Mouse (Mus musculus) CD4-positive helper T cell, adult 2 months (primary cell): ENCODE data around the gene Prph.

Experiments
- DNase-seq: peaks from one replicate; pipeline ENCODE4 v3.0.0-alpha.2; 2012; ENCODE audit warnings: low read depth, missing footprints, low spot score

The Prph gene

DNA sequence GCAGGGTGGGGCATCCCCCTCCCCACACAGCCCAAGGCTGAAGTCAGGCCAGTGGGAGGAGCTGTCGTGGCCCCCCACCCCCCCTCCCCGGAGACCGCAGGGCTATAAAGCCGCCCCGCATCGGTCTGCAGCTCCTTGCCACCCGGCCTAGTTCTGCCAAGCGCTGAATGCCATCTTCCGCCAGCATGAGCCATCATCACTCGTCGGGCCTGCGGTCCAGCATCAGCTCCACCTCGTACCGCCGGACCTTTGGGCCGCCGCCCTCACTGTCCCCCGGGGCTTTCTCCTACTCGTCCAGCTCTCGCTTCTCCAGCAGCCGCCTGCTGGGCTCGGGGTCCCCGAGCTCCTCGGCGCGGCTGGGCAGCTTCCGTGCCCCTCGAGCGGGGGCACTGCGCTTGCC lies at the start of gene Prph:
TSS of gene Prph (plus strand) at position 135 of the 400 bp plus-strand sequence.
- DNase-seq = no peak

DNA sequence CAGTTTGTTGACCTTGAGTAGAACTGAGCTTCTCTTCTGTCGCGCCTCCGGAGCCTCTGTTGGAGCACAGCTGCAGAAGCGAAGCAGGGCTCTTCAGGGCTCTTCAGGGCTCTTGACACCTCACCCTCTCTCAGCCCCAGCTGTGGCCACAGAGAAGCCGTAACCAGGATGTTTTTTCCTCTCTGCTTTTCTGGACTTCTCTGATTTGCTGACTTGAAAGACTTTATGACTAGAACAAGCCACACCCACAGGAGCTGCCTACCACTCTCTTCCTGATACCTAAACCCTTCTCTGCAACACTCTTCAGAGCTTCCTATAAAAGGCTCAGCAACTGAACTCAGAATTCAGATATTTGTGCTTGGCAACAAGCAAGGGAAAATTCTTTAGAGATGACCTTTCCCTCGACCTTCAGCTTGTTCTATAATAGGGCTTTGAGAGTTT lies 46.2 kb upstream of the Prph start:
- DNase-seq = peak; percentile 89

DNA sequence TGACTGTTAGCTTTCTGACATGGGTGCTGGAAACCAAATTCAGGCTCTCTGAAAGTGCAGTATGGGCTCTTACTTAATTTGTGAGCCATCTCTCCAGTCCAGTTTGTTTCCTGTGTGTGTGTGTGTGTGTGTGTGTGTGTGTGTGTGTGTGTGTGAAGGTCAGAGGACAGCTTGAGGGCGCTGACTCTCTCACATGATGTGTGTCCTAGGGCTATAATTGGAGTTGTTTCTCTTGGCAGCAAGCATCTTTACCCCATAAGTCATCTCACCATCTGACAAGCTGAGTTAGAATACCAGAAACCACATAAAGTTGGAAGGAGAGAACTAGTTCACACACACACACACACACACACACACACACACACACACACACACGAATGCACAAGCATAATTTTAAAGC lies 44.1 kb upstream of the Prph start:
- DNase-seq = no peak

DNA sequence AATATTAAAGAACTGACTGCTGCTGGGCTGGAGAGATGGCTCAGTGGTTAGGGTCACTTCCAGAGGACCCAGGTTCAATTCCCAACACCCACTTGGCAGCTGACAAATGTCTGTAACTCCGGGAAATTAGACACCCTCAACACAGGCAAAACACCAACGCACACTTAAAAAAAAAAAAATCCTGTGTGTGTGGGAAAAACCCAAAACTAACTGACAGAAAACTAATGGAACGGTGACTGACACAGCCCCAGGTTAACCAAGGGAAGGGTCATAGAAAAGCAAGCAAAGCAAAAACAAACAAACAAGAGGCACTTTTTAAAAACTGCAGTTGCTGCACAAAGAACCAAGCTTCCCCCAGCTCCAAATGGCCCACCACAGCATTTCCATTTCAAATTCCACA lies 43.0 kb upstream of the Prph start:
- no peak for DNase-seq

DNA sequence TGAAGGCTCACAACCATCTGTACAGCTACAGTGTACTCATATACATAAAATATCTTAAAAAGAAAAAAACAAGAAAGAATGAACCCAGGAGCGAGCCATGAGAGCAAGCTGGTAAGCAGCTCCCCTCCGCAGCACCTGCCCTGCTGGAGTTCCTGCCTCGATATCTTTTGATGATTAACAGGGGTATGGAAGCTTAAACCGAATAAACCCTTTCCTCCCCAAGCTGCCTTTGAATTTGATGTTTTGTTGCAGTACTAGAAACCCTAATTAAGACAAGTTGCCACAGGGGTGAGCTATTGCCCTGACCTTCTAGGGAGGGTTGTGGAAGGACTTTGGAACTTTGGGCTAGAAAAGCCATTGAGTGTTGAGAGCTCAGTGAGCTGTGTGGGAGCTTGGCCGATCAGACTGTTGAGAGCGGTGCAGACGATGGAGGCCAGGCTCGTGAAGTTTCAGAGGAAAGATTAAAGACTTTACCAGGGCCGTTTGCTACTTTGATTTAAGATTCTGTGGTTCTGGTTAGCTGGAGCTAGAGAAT lies 40.4 kb upstream of the Prph start:
- no peak for DNase-seq

DNA sequence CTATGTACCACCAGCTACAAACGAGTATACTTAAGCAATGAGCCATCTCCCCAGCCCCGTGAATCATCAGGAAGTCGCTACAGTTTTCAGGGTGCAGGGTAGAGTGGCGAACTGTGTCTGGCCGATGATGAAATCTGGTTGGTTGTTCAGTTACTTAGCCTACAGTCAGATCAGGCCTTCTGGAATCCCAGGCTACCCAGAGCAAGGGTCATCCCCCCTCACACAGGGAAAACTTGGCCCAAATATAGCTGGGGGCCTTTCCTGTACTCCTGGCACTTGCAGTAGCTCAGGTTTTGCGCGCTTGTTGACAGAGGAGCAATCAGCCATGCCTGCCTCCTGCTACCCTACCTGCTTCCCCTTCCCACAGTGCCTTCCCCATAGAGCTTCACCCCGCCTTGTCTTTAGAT lies 37.6 kb upstream of the Prph start:
- DNase-seq = no peak

DNA sequence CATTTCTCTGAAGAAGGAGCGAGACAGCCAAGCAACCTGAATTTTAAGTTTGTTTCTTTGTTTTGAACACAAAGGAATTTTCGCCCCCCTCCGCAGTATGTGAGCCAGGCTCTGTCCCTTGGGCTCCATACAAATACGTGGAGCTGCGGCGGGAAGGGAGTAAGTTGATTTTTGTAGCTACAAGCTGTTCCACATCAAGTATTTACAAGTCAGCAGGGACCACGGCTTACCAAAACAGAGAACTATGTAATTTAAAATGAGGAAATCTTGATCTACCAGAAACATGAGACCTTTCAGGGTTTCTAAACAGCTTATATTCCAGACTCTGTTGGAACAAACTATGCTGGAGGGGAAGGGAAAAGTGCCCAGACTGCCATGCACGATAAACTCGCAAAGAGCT lies 37.0 kb upstream of the Prph start:
- DNase-seq = no peak

DNA sequence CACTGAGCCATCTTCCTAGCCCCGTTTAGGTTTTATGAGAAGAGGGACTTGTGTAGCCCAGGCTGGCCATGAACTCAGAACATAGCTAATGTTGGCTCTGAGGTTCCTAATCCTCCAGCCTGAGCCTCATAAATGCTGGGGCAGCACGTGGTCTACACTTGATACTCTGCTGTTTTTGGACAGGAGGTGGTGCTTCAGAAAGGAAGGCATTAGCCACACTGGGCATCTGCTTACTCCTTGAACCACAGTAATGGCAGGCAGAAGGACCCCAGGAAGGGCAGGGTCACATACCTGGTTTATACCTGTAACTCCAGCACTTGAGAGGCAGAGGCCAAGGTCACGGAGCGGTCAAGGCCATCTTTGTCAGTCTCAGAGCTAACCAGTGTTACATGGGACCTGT lies 36.3 kb upstream of the Prph start:
- no peak for DNase-seq

DNA sequence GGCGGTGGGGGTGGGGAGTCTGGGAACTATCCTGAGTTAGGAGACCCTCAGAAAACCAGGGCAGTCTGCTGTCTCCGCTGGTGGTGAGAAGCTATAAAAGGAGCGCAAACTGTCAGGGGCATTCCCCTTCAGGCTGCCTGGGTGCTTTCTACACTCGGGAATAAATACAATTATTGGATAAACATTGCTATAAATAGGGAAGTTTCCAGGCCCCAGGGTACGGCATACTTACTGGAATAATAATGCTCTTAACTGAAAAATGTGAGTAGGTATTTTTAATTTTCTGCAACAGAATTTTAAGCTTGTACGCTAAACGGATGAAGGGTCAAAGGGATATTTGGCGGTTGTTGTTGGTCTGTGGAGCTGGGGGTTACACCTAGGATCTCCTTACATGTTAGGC lies 35.5 kb upstream of the Prph start:
- DNase-seq = no peak

DNA sequence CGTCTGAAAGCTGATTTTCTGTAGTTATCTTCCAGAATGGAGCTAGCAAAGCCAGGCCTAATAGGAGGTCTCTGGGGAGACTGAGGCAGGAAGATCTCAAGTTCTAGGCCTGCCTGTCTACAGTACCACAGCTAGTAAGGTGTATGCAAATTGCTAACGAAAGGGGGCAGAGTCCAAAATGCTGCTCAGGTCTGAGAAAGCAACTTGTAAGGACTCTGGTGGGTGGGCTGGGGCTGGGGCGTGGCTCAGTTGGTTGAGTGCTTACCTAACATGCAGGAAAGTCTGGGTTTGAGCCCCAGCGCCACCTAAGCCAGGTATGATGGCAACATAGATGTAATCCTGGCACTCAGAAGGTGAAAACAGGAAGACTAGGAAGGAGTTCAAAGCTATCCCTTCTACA lies 34.8 kb upstream of the Prph start:
- DNase-seq = no peak

DNA sequence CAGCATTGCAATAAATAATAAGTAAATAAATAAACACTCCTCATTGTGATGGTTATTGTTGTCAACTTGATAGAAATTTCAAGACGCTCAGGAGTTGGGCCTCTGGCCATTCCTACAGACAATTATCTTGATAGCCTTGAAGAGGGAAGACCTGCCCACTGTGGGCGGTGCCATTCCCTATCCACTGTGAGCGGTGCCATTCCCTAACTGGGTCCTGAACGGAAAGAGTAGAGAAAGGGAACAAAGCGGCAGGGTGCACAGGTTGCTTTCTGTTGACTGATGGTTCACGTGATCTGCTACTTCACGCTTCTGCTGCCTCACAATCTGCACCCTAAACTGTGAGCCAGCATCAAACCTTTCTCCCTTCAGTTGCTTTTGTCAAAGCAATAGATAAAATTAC lies 33.7 kb upstream of the Prph start:
- DNase-seq = no peak

DNA sequence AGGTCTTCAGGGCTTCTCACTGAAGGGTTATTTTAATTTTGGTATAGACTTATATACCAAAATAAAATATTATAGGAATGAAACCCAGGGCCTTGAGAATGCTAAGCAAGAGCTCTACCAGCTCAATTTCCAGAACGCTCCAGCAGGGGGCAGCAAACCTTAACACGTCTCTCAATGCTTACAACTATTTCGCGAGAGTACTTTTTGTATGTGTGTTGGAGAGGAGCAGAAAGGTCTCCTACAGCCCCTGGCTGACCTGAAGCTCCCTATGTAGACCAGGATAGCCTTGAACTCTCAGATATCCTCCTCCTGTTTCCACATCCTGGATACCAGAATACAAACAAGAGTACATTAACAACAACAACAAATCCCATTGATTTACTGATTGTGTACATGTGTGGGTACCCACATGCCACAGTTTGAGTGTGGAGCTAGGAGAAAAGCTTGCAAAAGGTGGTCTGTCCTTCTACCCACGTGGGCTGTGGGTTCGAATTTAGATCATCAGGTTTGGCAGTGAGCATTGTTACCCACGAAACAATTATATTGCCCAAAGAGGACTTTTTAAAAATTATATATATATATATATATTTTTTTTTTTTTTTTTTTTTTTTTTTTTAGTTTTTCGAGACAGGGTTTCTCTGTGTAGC lies 30.2 kb upstream of the Prph start:
- DNase-seq = peak; percentile 78

DNA sequence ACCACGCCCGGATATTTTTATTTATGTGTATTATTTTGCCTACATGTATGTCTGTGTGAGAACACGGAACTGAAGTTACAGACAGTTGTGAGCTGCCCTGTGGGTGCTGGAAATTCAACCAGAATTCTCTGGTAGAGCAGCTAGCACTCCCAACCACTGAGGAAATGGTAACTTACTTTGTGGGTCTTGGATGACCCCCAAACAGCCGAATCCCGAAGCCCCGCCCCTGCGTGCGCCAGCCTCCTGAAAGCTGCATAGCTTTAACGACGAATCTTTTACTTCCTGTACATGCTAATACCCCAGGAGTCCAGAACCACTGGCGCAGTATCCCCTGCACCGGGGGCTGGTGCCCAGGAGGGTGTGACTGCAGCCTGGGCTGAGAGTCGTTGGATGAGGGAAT lies 29.6 kb upstream of the Prph start:
- no peak for DNase-seq

DNA sequence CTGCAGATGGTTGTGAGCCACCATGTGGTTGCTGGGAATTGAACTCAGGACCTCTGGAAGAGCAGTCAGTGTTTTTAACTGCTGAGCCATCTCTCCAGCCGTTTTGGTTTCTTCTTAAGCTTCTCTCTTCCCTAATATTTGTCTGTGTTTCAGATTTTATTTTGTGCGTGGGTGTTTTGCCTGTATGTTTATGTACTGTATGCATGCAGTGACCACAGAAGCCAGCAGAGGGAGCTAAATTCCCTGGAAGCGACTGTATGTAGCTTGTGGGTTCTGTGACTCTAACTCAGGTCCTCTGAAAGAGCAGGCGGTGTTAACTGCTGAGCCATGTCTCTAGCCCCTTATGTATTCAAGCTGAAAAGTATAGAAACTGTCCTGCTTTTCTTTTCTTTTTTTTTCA lies 28.7 kb upstream of the Prph start:
- peak; percentile 84 for DNase-seq

DNA sequence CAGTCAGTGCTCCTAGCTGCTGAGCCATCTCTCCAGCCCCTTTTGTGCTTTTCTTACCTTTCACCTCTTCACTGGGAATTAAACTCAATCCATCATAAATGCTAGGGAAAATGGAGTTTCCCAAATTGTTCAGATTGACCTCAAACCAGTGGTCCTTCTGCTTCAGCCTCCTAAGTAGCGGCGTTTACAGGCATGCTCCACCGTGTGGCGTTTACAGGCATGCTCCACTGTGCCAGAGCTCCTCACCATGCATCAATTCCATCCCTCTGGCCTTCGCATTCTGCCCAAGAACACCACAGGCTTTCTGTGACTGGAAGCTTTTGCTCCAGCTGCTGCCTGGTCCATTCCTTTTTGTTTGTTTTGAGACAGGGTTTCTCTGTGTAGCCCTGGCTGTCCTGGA lies 27.9 kb upstream of the Prph start:
- DNase-seq = no peak

DNA sequence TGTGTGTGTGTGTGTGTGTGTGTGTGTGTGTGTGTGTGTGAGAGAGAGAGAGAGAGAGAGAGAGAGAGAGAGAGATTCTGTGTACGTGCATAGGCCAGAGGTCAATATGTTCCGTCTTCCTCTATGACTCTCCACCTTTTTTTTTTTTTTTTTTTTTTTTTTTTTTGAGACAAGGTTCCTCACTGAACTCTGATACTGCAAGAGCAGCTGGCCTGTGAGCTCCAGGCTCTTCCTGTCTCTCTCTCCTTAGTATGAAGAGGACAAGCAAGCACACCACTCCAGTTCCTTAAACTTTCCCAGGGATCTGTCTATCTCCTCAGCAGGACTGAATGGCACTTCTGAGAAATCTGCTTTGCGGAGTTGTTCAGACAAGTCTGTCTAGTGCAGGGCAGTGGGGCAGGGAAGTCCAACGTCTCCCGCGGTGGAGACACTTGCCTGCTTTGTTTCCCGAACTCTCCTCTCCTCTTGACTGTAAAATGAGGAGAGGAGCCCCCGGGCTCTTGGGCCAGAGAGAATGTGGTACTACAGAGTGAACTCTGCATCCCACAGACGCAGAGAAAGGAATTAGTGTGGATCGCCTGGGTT lies 26.0 kb upstream of the Prph start:
- peak; percentile 46 for DNase-seq

DNA sequence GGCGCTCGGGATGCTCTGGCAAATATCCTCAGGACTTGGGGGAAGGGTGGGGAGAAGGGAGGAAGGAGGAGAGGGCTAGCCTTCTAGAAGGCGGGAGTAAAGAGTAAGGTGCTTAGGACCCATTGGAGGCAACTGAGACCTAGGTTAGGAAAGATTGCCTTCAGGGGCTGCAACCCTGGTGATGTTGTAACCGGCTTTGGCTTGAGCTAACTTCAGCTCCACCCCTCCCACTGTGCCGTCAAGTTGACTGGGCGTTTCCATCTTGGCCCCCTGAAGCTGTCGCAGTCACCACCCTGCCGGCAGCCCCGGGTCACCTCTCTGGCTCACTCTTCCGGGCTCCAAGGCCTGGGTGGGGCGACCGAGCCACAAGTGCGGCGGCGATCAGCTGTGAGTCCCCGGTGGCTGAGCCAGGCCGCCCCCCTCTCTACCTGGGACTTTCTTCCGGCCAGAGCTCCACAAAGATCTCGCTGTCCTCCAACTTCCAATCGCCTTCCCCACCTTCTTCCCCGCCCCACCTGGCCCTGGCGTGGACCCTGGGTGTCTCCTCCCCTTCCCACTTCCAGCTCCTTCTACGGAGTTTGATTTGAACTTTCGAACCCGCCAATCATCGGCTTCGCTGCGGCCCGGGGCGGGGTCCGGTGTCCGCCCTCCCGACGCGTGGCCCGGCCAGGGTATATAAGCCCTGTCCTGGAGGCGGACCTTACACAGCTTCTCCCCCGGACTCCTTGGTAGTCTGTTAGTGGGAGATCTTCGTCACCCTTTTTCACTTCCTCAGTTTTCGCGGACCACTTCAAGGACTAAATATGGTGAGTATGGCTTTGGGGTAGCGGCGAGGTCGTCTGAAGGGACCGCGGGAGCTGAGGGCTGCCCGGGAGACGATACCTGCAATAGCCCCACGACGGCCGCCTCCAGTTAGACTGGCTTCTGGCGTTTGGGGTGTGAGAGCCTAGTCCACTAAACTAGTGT lies 25.1 kb upstream of the Prph start, which contains the start of gene Tuba1c:
TSS of gene Tuba1c (plus strand) at position 273 of the 966 bp plus-strand sequence.
- DNase-seq = peak; percentile 97

DNA sequence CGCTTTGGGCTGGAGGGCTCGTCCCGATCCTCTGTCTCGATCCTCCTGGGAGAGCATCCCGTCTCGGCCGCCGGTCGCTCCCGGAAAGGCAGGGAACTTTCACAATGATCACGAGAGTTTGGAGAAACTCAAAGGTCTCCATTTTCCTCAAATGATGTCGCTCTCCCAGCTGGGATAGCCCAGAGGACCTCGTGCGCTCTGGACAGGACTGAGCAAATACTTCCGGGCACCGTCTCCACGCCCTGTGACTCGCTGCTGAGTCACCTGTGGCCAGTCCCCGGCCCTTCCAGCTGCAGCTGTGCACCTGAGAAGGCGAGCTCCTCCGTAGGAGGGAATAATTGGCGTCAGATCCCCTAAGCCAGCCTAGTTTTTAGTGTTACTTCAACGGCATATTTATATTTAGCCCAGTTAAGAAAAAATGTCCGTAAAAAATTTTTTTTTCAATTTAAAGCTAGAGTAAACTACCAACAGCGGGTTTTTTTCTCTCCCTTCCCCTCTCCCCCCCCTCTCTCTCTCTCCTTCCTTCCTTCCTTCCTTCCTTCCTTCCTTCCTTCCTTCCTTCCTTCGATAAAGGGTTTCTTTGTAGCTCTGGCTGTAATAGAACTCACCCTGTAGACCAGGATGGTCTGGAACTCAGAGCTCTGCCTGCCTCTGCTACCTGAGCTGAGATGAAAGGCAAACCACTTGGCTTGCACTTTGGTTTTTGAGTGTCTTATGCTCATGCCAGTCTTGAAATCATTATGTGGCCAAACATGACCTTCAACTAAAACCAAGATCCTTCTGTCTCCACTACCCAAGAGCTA lies 24.2 kb upstream of the Prph start:
- peak; percentile 66 for DNase-seq

DNA sequence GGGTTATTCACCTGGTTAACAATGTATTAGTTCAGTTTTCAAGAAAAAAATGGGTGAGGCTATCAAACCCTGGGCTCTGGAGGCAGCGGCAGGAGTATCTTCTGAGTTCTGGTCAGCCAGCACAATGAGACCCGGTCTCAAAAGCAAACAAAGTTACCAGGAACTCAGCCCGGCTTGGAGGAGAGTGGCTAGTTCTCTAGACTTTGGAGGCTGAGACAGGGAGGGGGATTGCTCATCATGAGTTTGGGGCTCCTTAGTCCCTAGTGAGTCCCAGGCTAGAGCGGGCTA lies 23.6 kb upstream of the Prph start:
- DNase-seq = no peak

DNA sequence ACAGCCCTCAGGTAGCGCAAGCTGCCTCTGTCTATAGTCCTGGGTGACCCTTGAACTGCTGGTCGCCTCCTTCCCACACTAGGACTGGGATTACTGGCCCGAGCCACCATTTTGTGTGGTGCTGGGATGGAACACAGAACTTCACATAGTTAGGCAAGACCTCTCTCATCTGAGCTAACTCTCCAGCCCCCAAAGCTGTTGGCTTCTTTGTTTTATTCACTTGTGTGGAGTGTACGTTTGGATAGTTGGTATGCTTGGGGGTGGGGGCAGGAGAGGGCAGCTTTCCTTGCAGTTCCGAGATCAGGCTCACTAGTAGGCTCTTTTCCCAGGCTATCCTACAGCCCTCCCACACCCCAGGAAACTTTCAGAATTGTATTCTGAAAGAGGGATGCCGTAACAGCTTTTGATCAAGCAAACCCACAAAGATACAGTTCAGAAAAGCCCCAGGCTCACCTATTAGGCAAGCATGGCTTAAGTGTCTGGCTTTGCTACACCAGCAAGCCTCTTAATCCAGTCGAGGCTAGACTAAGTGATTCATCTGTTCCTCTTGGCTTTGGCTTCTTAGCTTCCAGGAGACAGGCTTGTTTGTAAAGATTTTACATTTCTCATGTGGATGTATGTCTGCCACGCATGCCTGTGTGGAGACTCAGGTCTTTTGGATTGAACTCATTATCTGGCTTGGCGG lies 22.8 kb upstream of the Prph start:
- no peak for DNase-seq

DNA sequence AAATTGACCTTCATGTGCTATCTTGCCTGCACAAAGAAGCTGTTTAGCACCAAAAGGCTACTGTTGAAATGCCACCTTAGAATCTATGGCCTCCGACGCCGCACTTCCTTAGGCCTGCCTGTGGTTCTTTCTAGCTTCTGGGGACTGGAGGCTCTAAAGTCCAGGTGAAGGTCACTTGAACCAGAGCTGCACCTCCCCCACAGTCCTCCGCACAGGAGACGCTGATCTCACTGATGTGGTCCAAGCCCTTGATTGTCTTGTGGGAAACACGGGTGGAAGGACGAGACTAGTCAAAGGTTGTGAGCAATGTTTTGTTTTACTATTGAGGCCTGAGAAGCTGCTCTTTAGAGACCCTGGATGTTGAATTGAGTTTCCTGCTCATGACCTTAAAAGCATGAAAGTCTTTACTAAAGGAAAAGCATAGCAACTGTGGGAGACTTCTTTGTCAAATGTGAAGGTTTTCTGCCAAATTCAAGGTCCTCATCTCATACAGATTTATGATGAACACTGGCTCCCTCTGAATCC lies 22.2 kb upstream of the Prph start:
- DNase-seq = no peak
